Mouse (Mus musculus) intestine, embryonic 14.5 days (tissue): ENCODE results near the gene Zfp90. TPM values are rescaled to one million over a fixed set of nuclear protein-coding genes. Genes with fewer than 3 reads are reported as not detected.

Source experiments
- ATAC-seq: fragments of 200-750 bp; cut with Nextera tagmentation; replicated peaks from 2 replicates; pipeline ENCODE4 v1.8.0; 2017; ENCODE audit warnings: low read depth, moderate number of reproducible peaks, moderate TSS enrichment, moderate library complexity; ENCODE audit not compliant: low FRiP score, low TSS enrichment
- DNase-seq: peaks from one replicate; pipeline ENCODE4 v3.0.0-alpha.2; 2018; ENCODE audit warnings: low spot score
- H3K27ac ChIP-seq: fragments of 300-500 bp; sonication (generic); 2 replicates; pipeline ENCODE4 v1.5.1; 2014; ENCODE audit warnings: low read depth, mild to moderate bottlenecking, control low read depth
- H3K27me3 ChIP-seq: fragments of 300-500 bp; sonication (generic); replicated peaks from 2 replicates; pipeline ENCODE4 v1.6.1; 2014; ENCODE audit warnings: low read length, control low read depth; ENCODE audit not compliant: control insufficient read depth, insufficient read depth
- H3K36me3 ChIP-seq: fragments of 300-500 bp; sonication (generic); 2 replicates; pipeline ENCODE4 v1.6.1; 2014; ENCODE audit warnings: low read length, control low read depth; ENCODE audit not compliant: control insufficient read depth, insufficient read depth
- H3K4me1 ChIP-seq: fragments of 300-500 bp; sonication (generic); replicated peaks from 2 replicates; pipeline ENCODE4 v1.6.1; 2014; ENCODE audit warnings: low read length, control low read depth, mixed read lengths; ENCODE audit not compliant: control insufficient read depth, insufficient read depth
- H3K4me2 ChIP-seq: fragments of 300-500 bp; sonication (generic); 2 replicates; pipeline ENCODE4 v1.6.1; 2014; ENCODE audit warnings: low read length
- H3K4me3 ChIP-seq: fragments of 300-500 bp; sonication (generic); 2 replicates; pipeline ENCODE4 v1.5.1; 2014; ENCODE audit warnings: low read depth, low read length, control low read depth, mixed read lengths
- H3K9ac ChIP-seq: fragments of 300-500 bp; sonication (generic); 2 replicates; pipeline ENCODE4 v1.6.1; 2014; ENCODE audit warnings: mild to moderate bottlenecking, low read length
- H3K9me3 ChIP-seq: fragments of 300-500 bp; sonication (generic); 2 replicates; pipeline ENCODE4 v1.6.1; 2016; ENCODE audit warnings: low read length, control low read depth; ENCODE audit not compliant: control insufficient read depth
- WGBS: fragments of 180-500 bp; shearing (Covaris S2); extraction: QIAGEN DNeasy Blood & Tissue Kit; methylation state at CpG from one replicate; pipeline ENCODE4 v1.1.7; 2014; 5-methylcytosine and 5-hydroxymethylcytosine counted together
- polyA plus RNA-seq: library from polyadenylated mRNA; unstranded; fragments of >200 nt; fragmentation: Nextera tagmentation; extraction: Ambion mirVana; gene quantifications from 2 replicates; pipeline ENCODE4 v1.2.1, GENCODE M21; 2014

The Zfp90 gene
- polyA plus RNA-seq, 1 experiment from 2014 or later: 21.2 TPM

DNA sequence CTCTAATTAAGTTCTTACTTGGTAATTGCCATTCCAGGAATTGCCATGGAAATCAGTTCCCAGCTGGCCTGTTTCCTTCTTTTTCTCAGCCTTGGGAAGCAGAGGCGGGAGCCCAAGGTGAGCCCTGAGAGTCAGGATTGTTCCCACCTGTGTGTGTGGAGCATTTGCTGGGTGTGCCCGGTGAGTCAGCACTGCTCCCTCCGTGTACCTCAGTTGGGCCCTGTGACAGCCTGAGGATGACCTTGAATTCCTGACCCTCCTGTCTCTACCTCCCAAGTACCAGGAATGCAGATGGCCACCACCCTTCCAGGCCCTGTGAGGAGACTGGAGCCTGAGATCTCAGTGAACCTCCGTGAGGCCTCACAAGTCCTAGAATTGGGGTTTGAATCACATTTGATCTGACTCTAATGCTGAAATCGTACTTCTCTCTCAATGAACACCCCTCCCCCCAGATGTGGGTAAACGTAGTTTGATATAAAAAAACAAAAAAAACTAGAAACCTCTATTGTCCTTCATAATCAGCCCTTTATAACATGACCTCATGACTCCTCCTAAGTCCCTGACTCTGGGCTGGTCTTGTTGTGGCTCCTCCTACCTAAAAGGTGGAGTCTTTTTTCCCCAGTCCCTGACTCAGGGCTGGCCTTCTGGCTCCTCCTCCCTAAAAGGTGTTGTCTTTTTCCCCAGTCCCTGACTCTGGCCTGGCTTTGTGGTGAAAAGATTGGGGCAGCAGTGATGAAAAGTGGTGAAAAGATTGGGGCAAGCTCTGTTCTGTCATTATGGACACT lies 36.4 kb downstream of the Zfp90 start:
- no peaks in the 10 kb centered on the region for H3K27me3 ChIP-seq
- no peak overlapping the region for H3K9ac ChIP-seq
- no peaks in the 10 kb centered on the region for H3K36me3 ChIP-seq
- no peak for ATAC-seq
- H3K4me3 ChIP-seq: no peak overlapping the region
- no peak overlapping the region for H3K27ac ChIP-seq
- 66% methylated on average over 6 of the region's 6 CpGs for WGBS
- H3K9me3 ChIP-seq: no peaks in the 10 kb centered on the region; the same call in 1 of the 2 replicates
- H3K4me2 ChIP-seq: no peak overlapping the region
- peaks cover 6% of the 10 kb centered on the region for H3K4me1 ChIP-seq
- DNase-seq: no peak

DNA sequence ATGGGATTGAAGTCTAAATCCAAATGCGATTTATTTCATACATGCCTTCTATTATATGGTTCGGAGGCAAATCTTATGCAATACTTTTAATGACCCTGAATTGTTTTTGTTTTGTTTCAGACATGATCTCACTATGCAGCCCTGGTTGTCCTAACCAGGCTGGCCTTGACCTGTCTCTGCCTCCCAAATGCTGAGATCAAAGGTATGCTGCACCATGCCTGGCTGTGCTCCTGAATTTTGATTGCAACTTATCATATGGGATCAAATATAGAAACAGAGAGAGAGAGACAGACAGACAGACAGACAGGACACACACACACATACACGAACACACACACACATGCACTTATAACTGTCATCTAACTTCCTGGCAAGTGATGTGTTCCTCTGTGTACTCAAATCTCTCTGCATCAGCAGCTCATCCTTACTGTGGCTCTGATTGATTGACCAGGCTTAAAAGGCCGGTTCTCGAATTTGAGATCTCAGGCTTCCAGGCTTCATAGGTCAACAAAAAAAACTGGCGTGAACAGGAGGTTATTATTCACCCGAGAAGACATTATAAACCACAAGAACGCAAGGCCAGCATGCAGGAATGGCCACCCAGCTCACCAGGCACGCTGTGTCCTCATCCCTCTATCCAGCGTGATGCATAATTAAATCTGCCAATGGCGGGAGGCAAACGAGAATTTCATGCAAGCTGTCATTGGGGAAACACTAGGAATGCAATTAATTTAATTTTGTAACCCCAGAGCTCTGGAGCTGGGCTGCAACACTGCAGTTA lies 37.8 kb downstream of the Zfp90 start:
- no peak for ATAC-seq
- H3K9me3 ChIP-seq: no peaks in the 10 kb centered on the region; the same call in 1 of the 2 replicates

DNA sequence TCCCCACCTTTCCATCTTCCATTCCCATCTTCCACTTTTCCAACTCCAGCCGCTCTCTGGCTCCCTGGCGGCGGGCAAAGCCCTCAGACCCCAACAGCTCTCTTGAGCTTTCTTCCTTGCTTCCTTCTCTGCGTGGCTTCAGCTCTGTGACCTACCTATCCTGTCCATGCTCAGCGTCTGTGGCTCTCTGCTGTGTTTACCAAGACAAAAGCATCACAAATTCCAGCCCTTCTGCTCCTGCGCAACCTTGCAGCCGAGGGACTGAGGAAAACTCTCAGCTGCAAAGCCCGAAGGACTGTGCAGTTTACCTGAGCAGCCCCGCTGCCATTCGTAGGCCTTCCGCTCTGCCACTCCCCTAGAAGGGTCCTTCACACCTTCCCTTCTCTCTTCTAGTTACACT lies 38.9 kb downstream of the Zfp90 start:
- Histone ChIP-seq H3K36me3 (no peaks in the 10 kb centered on the region), H3K27me3 (no peaks in the 10 kb centered on the region), H3K4me2 (no peak overlapping the region), H3K9me3 (no peaks in the 10 kb centered on the region; the same call in 1 of the 2 replicates), H3K27ac (no peak overlapping the region), H3K4me1 (peaks cover 6% of the 10 kb centered on the region), H3K4me3 (no peak overlapping the region), H3K9ac (no peak overlapping the region)
- 60% methylated on average over 11 of the region's 11 CpGs for WGBS
- ATAC-seq: no peak
- DNase-seq: no peak

More for the DNA sequence above, 37.8 kb downstream of the Zfp90 start:
- Histone ChIP-seq H3K4me3 (no peak overlapping the region), H3K4me2 (no peak overlapping the region), H3K4me1 (peaks cover 6% of the 10 kb centered on the region), H3K27me3 (no peaks in the 10 kb centered on the region), H3K36me3 (no peaks in the 10 kb centered on the region), H3K9ac (no peak overlapping the region), H3K27ac (no peak overlapping the region)
- WGBS: 40% methylated on average over 12 of the region's 12 CpGs
- no peak for DNase-seq

DNA sequence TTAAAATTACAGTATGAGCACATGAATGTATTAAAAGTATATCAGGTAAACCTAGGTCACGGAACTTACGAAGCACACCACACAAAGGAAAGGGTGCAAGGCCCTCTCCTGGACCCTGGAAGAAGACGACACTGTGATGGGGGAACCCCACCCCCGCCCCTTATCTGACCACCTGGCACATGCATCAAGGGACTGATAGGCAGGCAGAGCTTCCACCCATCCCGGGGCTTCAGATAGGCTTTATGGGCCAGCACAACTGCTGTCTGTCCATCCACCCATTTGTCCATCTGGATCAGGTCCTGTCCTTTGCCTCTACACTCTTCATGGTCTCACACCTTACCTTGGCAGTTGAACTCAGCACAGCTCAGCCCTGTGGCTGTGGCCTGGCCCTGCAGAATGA lies 47.0 kb downstream of the Zfp90 start:
- DNase-seq: no peak
- H3K36me3 ChIP-seq: no peaks in the 10 kb centered on the region
- H3K4me3 ChIP-seq: no peak overlapping the region
- H3K27ac ChIP-seq: no peak overlapping the region
- no peak overlapping the region for H3K9ac ChIP-seq
- no peaks in the 10 kb centered on the region for H3K4me1 ChIP-seq
- WGBS: 56% methylated on average over 5 of the region's 5 CpGs
- ATAC-seq: no peak
- no peaks in the 10 kb centered on the region for H3K9me3 ChIP-seq
- H3K27me3 ChIP-seq: no peaks in the 10 kb centered on the region
- no peak overlapping the region for H3K4me2 ChIP-seq

DNA sequence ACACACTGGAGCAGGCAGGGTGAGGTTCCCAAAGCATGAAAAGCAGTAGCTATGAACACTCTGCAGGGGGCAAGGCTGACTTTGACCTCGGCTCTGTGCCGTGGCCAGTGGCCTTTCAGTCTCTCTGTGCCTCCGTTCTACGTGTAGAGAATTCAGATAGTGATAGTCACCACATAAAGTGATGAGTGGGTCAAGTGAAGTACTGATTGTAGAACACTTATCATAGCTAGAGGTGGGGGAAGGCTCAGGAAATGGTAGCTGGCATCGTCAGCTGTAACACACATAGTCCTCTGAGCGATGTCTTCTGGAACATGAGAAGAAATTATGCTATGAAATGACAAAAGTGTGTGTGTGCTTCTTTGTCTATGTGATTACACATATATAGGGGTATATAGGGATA lies 48.7 kb downstream of the Zfp90 start:
- 86% methylated on average over 6 of the region's 6 CpGs for WGBS
- no peaks in the 10 kb centered on the region for H3K9me3 ChIP-seq
- no peaks in the 10 kb centered on the region for H3K27me3 ChIP-seq
- DNase-seq: no peak
- H3K4me1 ChIP-seq: no peaks in the 10 kb centered on the region
- H3K4me2 ChIP-seq: no peak overlapping the region
- H3K9ac ChIP-seq: no peak overlapping the region
- H3K4me3 ChIP-seq: no peak overlapping the region
- no peaks in the 10 kb centered on the region for H3K36me3 ChIP-seq
- no peak overlapping the region for H3K27ac ChIP-seq
- ATAC-seq: no peak

DNA sequence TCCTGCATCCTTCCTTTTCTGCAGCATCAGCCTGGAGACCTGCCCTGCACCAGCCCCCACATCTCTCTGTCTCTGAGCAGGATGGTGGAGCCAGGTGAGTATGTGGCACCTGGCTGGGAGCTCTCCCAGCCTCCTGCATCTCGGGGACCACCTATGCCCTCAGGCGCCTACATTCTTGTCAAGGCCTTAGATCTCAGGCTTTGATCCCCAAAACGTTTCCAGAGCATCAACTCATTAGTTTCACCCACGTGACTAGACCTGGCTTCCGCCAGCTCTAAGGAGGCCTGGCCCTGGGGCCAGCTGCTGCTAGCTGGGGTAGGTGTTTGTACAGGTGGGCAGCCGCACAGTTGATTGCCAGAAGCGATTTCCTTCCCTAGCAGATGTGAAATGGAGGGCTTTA lies 54.4 kb downstream of the Zfp90 start:
- Histone ChIP-seq H3K27me3 (no peaks in the 10 kb centered on the region), H3K36me3 (no peaks in the 10 kb centered on the region), H3K27ac (no peak overlapping the region), H3K9me3 (no peaks in the 10 kb centered on the region), H3K9ac (no peak overlapping the region), H3K4me3 (no peak overlapping the region), H3K4me1 (no peaks in the 10 kb centered on the region), H3K4me2 (no peak overlapping the region)
- DNase-seq (peak; percentile 41), ATAC-seq (no peak)
- WGBS: 49% methylated on average over 7 of the region's 7 CpGs

DNA sequence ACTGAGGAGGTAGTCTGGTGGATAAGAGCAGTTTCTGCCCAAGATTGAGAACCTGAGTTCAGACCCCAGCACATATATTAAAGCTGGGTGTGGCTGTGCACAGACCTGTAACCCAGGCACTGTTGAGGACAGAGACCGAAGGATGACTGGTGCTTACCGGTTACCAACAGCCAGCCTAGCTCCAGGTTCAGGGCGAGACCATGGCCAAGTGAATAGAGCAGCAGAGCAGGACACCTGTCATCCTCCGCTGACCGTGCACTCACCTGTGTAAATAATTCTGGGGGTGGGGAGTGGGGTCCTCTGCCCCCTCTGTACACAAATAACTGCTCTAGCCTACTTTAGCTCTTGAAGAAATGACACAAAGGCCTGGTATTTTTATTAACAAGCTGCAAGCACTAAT lies 58.9 kb downstream of the Zfp90 start:
- H3K4me3 ChIP-seq: no peak overlapping the region
- no peak overlapping the region for H3K9ac ChIP-seq
- ATAC-seq: no peak
- no peaks in the 10 kb centered on the region for H3K27me3 ChIP-seq
- H3K4me2 ChIP-seq: no peak overlapping the region
- no peaks in the 10 kb centered on the region for H3K9me3 ChIP-seq
- no peak overlapping the region for H3K27ac ChIP-seq
- WGBS: 84% methylated on average over 5 of the region's 5 CpGs
- no peaks in the 10 kb centered on the region for H3K36me3 ChIP-seq
- H3K4me1 ChIP-seq: no peaks in the 10 kb centered on the region
- no peak for DNase-seq
